Mouse (Mus musculus): ENCODE results near the gene Asb18. TPM values are rescaled to one million over a fixed set of nuclear protein-coding genes. Genes with fewer than 3 reads are reported as not detected.

The Asb18 gene
- polyA plus RNA-seq, 1 experiment: 2.2 TPM

- Histone ChIP-seq H3K4me1 (replicated peaks; ENCODE audit: control insufficient read depth, insufficient read depth, low read length) (no peaks in the 10 kb centered on the region), H3K36me3 (ENCODE audit: control insufficient read depth, insufficient read depth, low read length) (no peaks in the 10 kb centered on the region), H3K27me3 (ENCODE audit: control insufficient read depth, insufficient read depth, low read length) (no peaks in the 10 kb centered on the region), H3K4me3 (ENCODE audit: control insufficient read depth, insufficient read depth, low read length) (no peak overlapping the region), H3K27ac (ENCODE audit: control insufficient read depth, insufficient read depth, low read length) (no peak overlapping the region)
- no peak for DNase-seq
- TF ChIP-seq POLR2A (IDR thresholded peaks at IDR 0.05; ENCODE audit: control insufficient read depth, extremely low read depth, insufficient read depth, low read length, poor library complexity) (no peak), CTCF (IDR thresholded peaks at IDR 0.05; ENCODE audit: borderline replicate concordance, control insufficient read depth, extremely low read depth, insufficient read depth, low read length, poor library complexity) (no peak)
- 79% methylated on average over 5 of the region's 5 CpGs for WGBS
These were observed 102.1 kb downstream of the Asb18 start for GRCm38 (mm10) chr1:89912392-89912791.

- TF ChIP-seq POLR2A (IDR thresholded peaks at IDR 0.05; ENCODE audit: control insufficient read depth, extremely low read depth, insufficient read depth, low read length, poor library complexity): no peak
- no peak for TF ChIP-seq CTCF (IDR thresholded peaks at IDR 0.05; ENCODE audit: borderline replicate concordance, control insufficient read depth, extremely low read depth, insufficient read depth, low read length, poor library complexity)
- Histone ChIP-seq H3K36me3 (ENCODE audit: control insufficient read depth, insufficient read depth, low read length) (no peaks in the 10 kb centered on the region), H3K27ac (ENCODE audit: control insufficient read depth, insufficient read depth, low read length) (no peak overlapping the region), H3K4me1 (replicated peaks; ENCODE audit: control insufficient read depth, insufficient read depth, low read length) (no peaks in the 10 kb centered on the region), H3K27me3 (ENCODE audit: control insufficient read depth, insufficient read depth, low read length) (no peaks in the 10 kb centered on the region), H3K4me3 (ENCODE audit: control insufficient read depth, insufficient read depth, low read length) (no peak overlapping the region)
- WGBS: 85% methylated on average over 8 of the region's 8 CpGs
- DNase-seq: no peak
These were observed 104.7 kb downstream of the Asb18 start for GRCm38 (mm10) chr1:89909796-89910195.

DNA sequence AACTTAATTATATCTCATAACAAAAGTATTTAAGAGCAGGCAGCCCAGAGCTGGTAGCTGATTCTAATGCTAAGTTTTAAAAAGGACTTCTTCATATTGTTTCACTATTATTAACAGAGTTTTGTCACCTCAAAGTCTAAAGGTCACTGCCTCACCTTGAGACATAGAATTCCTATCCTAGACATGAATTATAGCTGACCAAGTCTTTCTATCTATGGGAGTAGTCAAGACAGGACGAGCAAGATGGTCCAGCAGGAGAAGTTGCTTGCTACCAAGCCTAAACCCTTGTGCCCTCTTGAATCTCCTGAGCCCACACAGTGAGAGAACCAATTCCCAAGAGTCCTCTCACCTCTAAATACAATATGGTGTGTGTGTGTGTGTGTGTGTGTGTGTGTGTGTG, 111.8 kb downstream of the Asb18 start:
- H3K4me1 ChIP-seq (replicated peaks; ENCODE audit: control insufficient read depth, insufficient read depth, low read length): no peaks in the 10 kb centered on the region
- no peak overlapping the region for H3K4me3 ChIP-seq (ENCODE audit: control insufficient read depth, insufficient read depth, low read length)
- H3K27me3 ChIP-seq (ENCODE audit: control insufficient read depth, insufficient read depth, low read length): no peaks in the 10 kb centered on the region; the same call in 1 of the 2 replicates
- no peak for DNase-seq
- WGBS: 92% methylated on average over 1 of the region's 1 CpGs
- no peaks in the 10 kb centered on the region for H3K36me3 ChIP-seq (ENCODE audit: control insufficient read depth, insufficient read depth, low read length)
- H3K27ac ChIP-seq (ENCODE audit: control insufficient read depth, insufficient read depth, low read length): no peak overlapping the region
- TF ChIP-seq CTCF (IDR thresholded peaks at IDR 0.05; ENCODE audit: borderline replicate concordance, control insufficient read depth, extremely low read depth, insufficient read depth, low read length, poor library complexity) (no peak), POLR2A (IDR thresholded peaks at IDR 0.05; ENCODE audit: control insufficient read depth, extremely low read depth, insufficient read depth, low read length, poor library complexity) (no peak)

GRCm38 (mm10) chr1:89902236-89902635, 112.2 kb downstream of the Asb18 start:
- no peaks in the 10 kb centered on the region; the same call in 1 of the 2 replicates for H3K27me3 ChIP-seq (ENCODE audit: control insufficient read depth, insufficient read depth, low read length)
- H3K36me3 ChIP-seq (ENCODE audit: control insufficient read depth, insufficient read depth, low read length): no peaks in the 10 kb centered on the region
- no peak overlapping the region for H3K4me3 ChIP-seq (ENCODE audit: control insufficient read depth, insufficient read depth, low read length)
- DNase-seq: no peak
- H3K4me1 ChIP-seq (replicated peaks; ENCODE audit: control insufficient read depth, insufficient read depth, low read length): no peaks in the 10 kb centered on the region
- 73% methylated on average over 2 of the region's 2 CpGs for WGBS
- no peak overlapping the region for H3K27ac ChIP-seq (ENCODE audit: control insufficient read depth, insufficient read depth, low read length)
- TF ChIP-seq CTCF (IDR thresholded peaks at IDR 0.05; ENCODE audit: borderline replicate concordance, control insufficient read depth, extremely low read depth, insufficient read depth, low read length, poor library complexity): no peak
- no peak for TF ChIP-seq POLR2A (IDR thresholded peaks at IDR 0.05; ENCODE audit: control insufficient read depth, extremely low read depth, insufficient read depth, low read length, poor library complexity)

DNA sequence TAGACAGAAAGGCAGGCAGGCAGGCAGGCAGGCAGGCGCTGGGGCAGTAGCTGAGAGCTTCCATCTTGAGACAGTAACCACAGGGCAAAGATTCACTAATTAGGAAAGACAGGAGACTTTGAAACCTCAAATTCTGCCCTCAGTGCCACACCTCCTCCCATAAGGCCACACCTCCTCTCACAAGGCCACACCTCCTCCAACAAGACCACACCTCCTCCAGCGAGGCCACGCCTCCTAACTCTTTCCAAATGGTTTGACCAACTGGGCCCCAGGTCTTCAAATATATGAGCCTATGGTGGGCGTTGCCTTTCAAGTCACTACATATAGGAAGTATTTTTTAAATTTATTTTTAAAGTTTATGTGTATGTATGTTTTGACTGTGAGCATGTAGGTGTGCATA, 113.1 kb downstream of the Asb18 start:
- no peak overlapping the region for H3K27ac ChIP-seq (ENCODE audit: control insufficient read depth, insufficient read depth, low read length)
- no peaks in the 10 kb centered on the region for H3K4me1 ChIP-seq (replicated peaks; ENCODE audit: control insufficient read depth, insufficient read depth, low read length)
- no peaks in the 10 kb centered on the region for H3K36me3 ChIP-seq (ENCODE audit: control insufficient read depth, insufficient read depth, low read length)
- TF ChIP-seq CTCF (IDR thresholded peaks at IDR 0.05; ENCODE audit: borderline replicate concordance, control insufficient read depth, extremely low read depth, insufficient read depth, low read length, poor library complexity) (no peak), POLR2A (IDR thresholded peaks at IDR 0.05; ENCODE audit: control insufficient read depth, extremely low read depth, insufficient read depth, low read length, poor library complexity) (no peak)
- no peak for DNase-seq
- no peak overlapping the region for H3K4me3 ChIP-seq (ENCODE audit: control insufficient read depth, insufficient read depth, low read length)
- no peaks in the 10 kb centered on the region; the same call in 1 of the 2 replicates for H3K27me3 ChIP-seq (ENCODE audit: control insufficient read depth, insufficient read depth, low read length)
- WGBS: 81% methylated on average over 4 of the region's 4 CpGs

Other genes with a start within 250 kb of the Asb18 start
- 0.13 and 0.18 TPM in 2 replicates for gene Gbx2, start 83.5 kb downstream of the Asb18 start, polyA plus RNA-seq (2012; rRNA removed)
- gene Iqca, start 138.7 kb upstream of the Asb18 start, polyA plus RNA-seq (2012; rRNA removed): 0.14 TPM in 1 of 2 replicates, not detected in the other
- gene Ackr3, start 189.3 kb upstream of the Asb18 start, polyA plus RNA-seq (2012; rRNA removed): 17.1 and 24.7 TPM in 2 replicates